Mouse (Mus musculus) layer of hippocampus, adult 9-10 months (tissue): ENCODE measurements around the gene Caskin1.

Experiments
- DNase-seq: peaks from one replicate; pipeline ENCODE4 v3.0.0; 2022; ENCODE audit warnings: low spot score

The Caskin1 gene

GRCm38 (mm10) chr17:24531064-24531463 lies 42.7 kb downstream of the Caskin1 start:
- DNase-seq: no peak

- no peak for DNase-seq
These were observed 43.6 kb downstream of the Caskin1 start for GRCm38 (mm10) chr17:24532045-24532444.

GRCm38 (mm10) chr17:24533099-24533992 lies 44.9 kb downstream of the Caskin1 start:
- no peak for DNase-seq

GRCm38 (mm10) chr17:24534160-24534718 lies 45.8 kb downstream of the Caskin1 start, which contains the start of gene Rab26:
TSS of gene Rab26 (minus strand) at chr17:24534210.
- DNase-seq: no peak

GRCm38 (mm10) chr17:24535300-24535699 lies 46.9 kb downstream of the Caskin1 start:
- no peak for DNase-seq

- DNase-seq: no peak
These were observed 49.1 kb downstream of the Caskin1 start for GRCm38 (mm10) chr17:24537536-24537935.

- no peak for DNase-seq
These were observed 50.5 kb downstream of the Caskin1 start for GRCm38 (mm10) chr17:24538950-24539349.

- no peak for DNase-seq
These were observed 52.0 kb downstream of the Caskin1 start for GRCm38 (mm10) chr17:24540375-24540774.

- DNase-seq: no peak
These were observed 56.2 kb downstream of the Caskin1 start for GRCm38 (mm10) chr17:24544613-24545012.

- no peak for DNase-seq
These were observed 56.8 kb downstream of the Caskin1 start for GRCm38 (mm10) chr17:24545247-24545646.

- no peak for DNase-seq
These were observed 57.8 kb downstream of the Caskin1 start for GRCm38 (mm10) chr17:24546234-24546633.

- DNase-seq: no peak
These were observed 60.0 kb downstream of the Caskin1 start for GRCm38 (mm10) chr17:24548435-24548834.

- no peak for DNase-seq
These were observed 60.7 kb downstream of the Caskin1 start for GRCm38 (mm10) chr17:24548921-24549617.

GRCm38 (mm10) chr17:24549618-24550415 lies 61.4 kb downstream of the Caskin1 start, which contains the start of gene Pkd1:
TSS of gene Pkd1 (plus strand) at chr17:24549834.
- DNase-seq: peak; percentile 95

GRCm38 (mm10) chr17:24550416-24551049 lies 62.1 kb downstream of the Caskin1 start:
- DNase-seq: no peak

GRCm38 (mm10) chr17:24551050-24551444 lies 62.6 kb downstream of the Caskin1 start:
- DNase-seq: no peak

- no peak for DNase-seq
These were observed 68.7 kb downstream of the Caskin1 start for GRCm38 (mm10) chr17:24557091-24557490.
